Mouse (Mus musculus): Measurements from ENCODE around the gene Vstm4. TPM values are rescaled to one million over a fixed set of nuclear protein-coding genes. Genes with fewer than 3 reads are reported as not detected.

Gene Vstm4
- polyA plus RNA-seq, 1 experiment from 2014 or later = 2.1 TPM

- Histone ChIP-seq H3K27ac (replicated peaks; ENCODE audit: low read depth, low read length) (no peak overlapping the region), H3K27me3 (ENCODE audit: control insufficient read depth, insufficient read depth, low read length) (no peaks in the 10 kb centered on the region), H3K36me3 (ENCODE audit: control insufficient read depth, insufficient read depth, low read length) (no peaks in the 10 kb centered on the region), H3K9ac (ENCODE audit: low read length) (no peak overlapping the region), H3K4me3 (ENCODE audit: low read depth, low read length) (no peak overlapping the region), H3K4me2 (ENCODE audit: low read depth, severe bottlenecking) (no peak overlapping the region), H3K4me1 (ENCODE audit: control insufficient read depth, insufficient read depth, low read length) (no peaks in the 10 kb centered on the region), H3K9me3 (ENCODE audit: control insufficient read depth, low read length) (no peaks in the 10 kb centered on the region)
- DNase-seq (ENCODE audit: low spot score) (no peak), ATAC-seq (ENCODE audit: insufficient number of reproducible peaks, low FRiP score, low TSS enrichment, low read depth) (no peak)
- 84% methylated on average over 3 of the region's 3 CpGs for WGBS
Observed at GRCm38 (mm10) chr14:32903203-32903602, 46.6 kb downstream of the Vstm4 start.

- no peak overlapping the region for H3K27ac ChIP-seq (replicated peaks; ENCODE audit: low read depth, low read length)
- ATAC-seq (ENCODE audit: insufficient number of reproducible peaks, low FRiP score, low TSS enrichment, low read depth) (no peak), DNase-seq (ENCODE audit: low spot score) (no peak)
- no peaks in the 10 kb centered on the region for H3K36me3 ChIP-seq (ENCODE audit: control insufficient read depth, insufficient read depth, low read length)
- 95% methylated on average over 3 of the region's 3 CpGs for WGBS
- no peaks in the 10 kb centered on the region for H3K4me1 ChIP-seq (ENCODE audit: control insufficient read depth, insufficient read depth, low read length)
- no peaks in the 10 kb centered on the region for H3K9me3 ChIP-seq (ENCODE audit: control insufficient read depth, low read length)
- H3K27me3 ChIP-seq (ENCODE audit: control insufficient read depth, insufficient read depth, low read length) = no peaks in the 10 kb centered on the region
- no peak overlapping the region for H3K4me2 ChIP-seq (ENCODE audit: low read depth, severe bottlenecking)
- no peak overlapping the region for H3K9ac ChIP-seq (ENCODE audit: low read length)
- H3K4me3 ChIP-seq (ENCODE audit: low read depth, low read length) = no peak overlapping the region
Observed at GRCm38 (mm10) chr14:32906545-32906944, 50.0 kb downstream of the Vstm4 start.

GRCm38 (mm10) chr14:32909112-32909511, 52.6 kb downstream of the Vstm4 start:
- H3K36me3 ChIP-seq (ENCODE audit: control insufficient read depth, insufficient read depth, low read length) = no peaks in the 10 kb centered on the region
- no peaks in the 10 kb centered on the region for H3K4me1 ChIP-seq (ENCODE audit: control insufficient read depth, insufficient read depth, low read length)
- no peaks in the 10 kb centered on the region for H3K9me3 ChIP-seq (ENCODE audit: control insufficient read depth, low read length)
- no peak overlapping the region for H3K27ac ChIP-seq (replicated peaks; ENCODE audit: low read depth, low read length)
- no peaks in the 10 kb centered on the region for H3K27me3 ChIP-seq (ENCODE audit: control insufficient read depth, insufficient read depth, low read length)
- DNase-seq (ENCODE audit: low spot score) (no peak), ATAC-seq (ENCODE audit: insufficient number of reproducible peaks, low FRiP score, low TSS enrichment, low read depth) (no peak)
- no peak overlapping the region for H3K4me2 ChIP-seq (ENCODE audit: low read depth, severe bottlenecking)
- 90% methylated on average over 6 of the region's 6 CpGs for WGBS
- no peak overlapping the region for H3K9ac ChIP-seq (ENCODE audit: low read length)
- no peak overlapping the region for H3K4me3 ChIP-seq (ENCODE audit: low read depth, low read length)

DNA sequence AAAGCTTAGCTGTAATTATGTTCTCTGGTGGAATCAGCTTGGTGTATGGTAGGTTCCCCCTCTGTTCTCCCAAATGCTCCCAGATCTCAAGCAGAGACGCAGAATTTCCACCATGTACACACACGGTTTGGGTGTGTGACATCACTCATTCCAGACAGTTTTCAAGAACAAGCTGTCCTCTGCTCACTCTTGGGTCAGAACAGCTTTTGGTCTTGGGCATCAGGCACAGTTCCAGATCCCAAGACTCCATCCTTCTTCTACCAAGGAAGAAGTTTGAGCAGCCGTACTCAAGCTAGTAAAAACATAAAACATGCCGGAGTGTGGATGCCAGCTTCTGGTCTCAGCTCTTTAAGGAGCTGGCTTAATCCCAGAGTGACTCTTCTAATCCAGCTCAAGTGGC, 54.6 kb downstream of the Vstm4 start:
- Histone ChIP-seq H3K36me3 (ENCODE audit: control insufficient read depth, insufficient read depth, low read length) (no peaks in the 10 kb centered on the region), H3K4me2 (ENCODE audit: low read depth, severe bottlenecking) (no peak overlapping the region), H3K27ac (replicated peaks; ENCODE audit: low read depth, low read length) (no peak overlapping the region), H3K4me3 (ENCODE audit: low read depth, low read length) (no peak overlapping the region), H3K9ac (ENCODE audit: low read length) (no peak overlapping the region), H3K4me1 (ENCODE audit: control insufficient read depth, insufficient read depth, low read length) (no peaks in the 10 kb centered on the region), H3K9me3 (ENCODE audit: control insufficient read depth, low read length) (no peaks in the 10 kb centered on the region), H3K27me3 (ENCODE audit: control insufficient read depth, insufficient read depth, low read length) (no peaks in the 10 kb centered on the region)
- ATAC-seq (ENCODE audit: insufficient number of reproducible peaks, low FRiP score, low TSS enrichment, low read depth) (no peak), DNase-seq (ENCODE audit: low spot score) (no peak)
- 90% methylated on average over 4 of the region's 4 CpGs for WGBS

DNA sequence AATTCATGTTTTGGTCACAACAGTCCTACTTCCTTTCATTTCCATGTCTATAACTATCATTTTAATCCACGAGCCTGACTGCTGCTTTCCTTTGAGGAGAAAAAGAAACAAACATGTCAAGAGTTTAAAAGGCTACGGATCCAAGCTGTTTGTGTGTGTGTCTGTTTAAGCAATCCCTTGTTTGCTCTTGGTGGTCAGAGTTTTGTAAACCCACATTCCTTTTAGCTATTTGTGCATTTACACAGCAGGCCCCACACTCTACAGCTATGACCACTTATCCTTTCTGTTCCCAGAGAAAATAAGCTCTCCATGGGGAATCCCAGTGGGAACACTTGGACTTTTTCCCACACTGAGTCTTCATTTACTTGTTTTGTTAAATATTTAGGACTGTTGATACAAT, 58.8 kb downstream of the Vstm4 start:
- WGBS = 77% methylated on average over 2 of the region's 2 CpGs
- Histone ChIP-seq H3K27me3 (ENCODE audit: control insufficient read depth, insufficient read depth, low read length) (no peaks in the 10 kb centered on the region), H3K36me3 (ENCODE audit: control insufficient read depth, insufficient read depth, low read length) (no peaks in the 10 kb centered on the region), H3K4me3 (ENCODE audit: low read depth, low read length) (no peak overlapping the region), H3K27ac (replicated peaks; ENCODE audit: low read depth, low read length) (no peak overlapping the region), H3K4me1 (ENCODE audit: control insufficient read depth, insufficient read depth, low read length) (no peaks in the 10 kb centered on the region), H3K4me2 (ENCODE audit: low read depth, severe bottlenecking) (no peak overlapping the region), H3K9me3 (ENCODE audit: control insufficient read depth, low read length) (no peaks in the 10 kb centered on the region), H3K9ac (ENCODE audit: low read length) (no peak overlapping the region)
- no peak for ATAC-seq (ENCODE audit: insufficient number of reproducible peaks, low FRiP score, low TSS enrichment, low read depth)
- DNase-seq (ENCODE audit: low spot score) = no peak

DNA sequence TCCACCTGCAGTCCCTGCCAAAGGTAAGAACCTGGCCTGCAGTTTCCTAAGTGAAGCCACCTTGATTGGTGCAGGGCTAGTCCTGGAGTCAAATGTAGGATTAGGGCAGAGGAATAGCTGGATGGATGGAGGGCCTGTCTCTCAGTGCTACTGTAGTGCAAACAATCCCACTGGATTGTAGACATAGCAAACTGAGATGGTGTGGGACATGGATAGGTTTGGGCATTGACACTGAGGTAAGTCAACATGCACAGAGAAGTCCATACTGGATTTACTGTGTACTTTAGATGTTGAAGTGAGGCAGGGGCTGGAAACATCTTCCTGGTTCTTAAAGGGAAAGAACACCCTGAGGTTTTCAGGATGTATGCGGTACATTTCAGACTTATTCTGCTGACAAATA, 61.4 kb downstream of the Vstm4 start:
- Histone ChIP-seq H3K9me3 (ENCODE audit: control insufficient read depth, low read length) (no peaks in the 10 kb centered on the region), H3K4me2 (ENCODE audit: low read depth, severe bottlenecking) (no peak overlapping the region), H3K36me3 (ENCODE audit: control insufficient read depth, insufficient read depth, low read length) (no peaks in the 10 kb centered on the region), H3K27me3 (ENCODE audit: control insufficient read depth, insufficient read depth, low read length) (no peaks in the 10 kb centered on the region), H3K4me1 (ENCODE audit: control insufficient read depth, insufficient read depth, low read length) (no peaks in the 10 kb centered on the region), H3K9ac (ENCODE audit: low read length) (no peak overlapping the region), H3K27ac (replicated peaks; ENCODE audit: low read depth, low read length) (no peak overlapping the region), H3K4me3 (ENCODE audit: low read depth, low read length) (no peak overlapping the region)
- DNase-seq (ENCODE audit: low spot score) = no peak
- no peak for ATAC-seq (ENCODE audit: insufficient number of reproducible peaks, low FRiP score, low TSS enrichment, low read depth)
- 92% methylated on average over 1 of the region's 1 CpGs for WGBS

DNA sequence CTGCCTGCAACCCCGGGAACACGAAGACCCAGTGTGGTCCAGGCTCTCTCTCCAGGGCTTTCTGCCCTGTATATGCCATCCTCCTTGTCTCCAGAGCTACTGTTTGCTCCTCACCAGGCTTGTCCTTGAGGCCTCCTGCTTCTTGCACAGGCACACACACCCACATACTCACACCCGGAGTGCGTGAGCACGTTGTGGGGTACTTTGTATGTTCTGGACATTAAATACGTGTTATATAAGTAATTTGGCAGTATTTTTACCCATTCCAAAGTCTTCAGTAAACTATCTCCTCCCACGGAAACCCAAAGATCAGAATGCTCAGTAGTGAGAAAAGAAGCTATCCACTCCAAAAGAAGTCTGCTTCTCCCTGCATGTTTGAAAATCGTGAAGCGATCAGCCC, 67.3 kb downstream of the Vstm4 start:
- 83% methylated on average over 9 of the region's 9 CpGs for WGBS

GRCm38 (mm10) chr14:32931709-32932108, 75.2 kb downstream of the Vstm4 start:
- DNase-seq (ENCODE audit: low spot score) (no peak), ATAC-seq (ENCODE audit: insufficient number of reproducible peaks, low FRiP score, low TSS enrichment, low read depth) (no peak)
- 89% methylated on average over 10 of the region's 10 CpGs for WGBS
- Histone ChIP-seq H3K4me2 (ENCODE audit: low read depth, severe bottlenecking) (no peak overlapping the region), H3K27me3 (ENCODE audit: control insufficient read depth, insufficient read depth, low read length) (no peaks in the 10 kb centered on the region), H3K4me1 (ENCODE audit: control insufficient read depth, insufficient read depth, low read length) (no peaks in the 10 kb centered on the region), H3K9ac (ENCODE audit: low read length) (no peak overlapping the region), H3K9me3 (ENCODE audit: control insufficient read depth, low read length) (no peaks in the 10 kb centered on the region), H3K4me3 (ENCODE audit: low read depth, low read length) (no peak overlapping the region), H3K36me3 (ENCODE audit: control insufficient read depth, insufficient read depth, low read length) (no peaks in the 10 kb centered on the region), H3K27ac (replicated peaks; ENCODE audit: low read depth, low read length) (no peak overlapping the region)

More for the DNA sequence above, 67.3 kb downstream of the Vstm4 start:
- no peaks in the 10 kb centered on the region for H3K9me3 ChIP-seq (ENCODE audit: control insufficient read depth, low read length)
- no peak for ATAC-seq (ENCODE audit: insufficient number of reproducible peaks, low FRiP score, low TSS enrichment, low read depth)
- H3K4me1 ChIP-seq (ENCODE audit: control insufficient read depth, insufficient read depth, low read length) = no peaks in the 10 kb centered on the region
- H3K36me3 ChIP-seq (ENCODE audit: control insufficient read depth, insufficient read depth, low read length) = no peaks in the 10 kb centered on the region
- no peak overlapping the region for H3K9ac ChIP-seq (ENCODE audit: low read length)
- H3K27me3 ChIP-seq (ENCODE audit: control insufficient read depth, insufficient read depth, low read length) = no peaks in the 10 kb centered on the region
- no peak overlapping the region for H3K4me3 ChIP-seq (ENCODE audit: low read depth, low read length)
- no peak for DNase-seq (ENCODE audit: low spot score)
- no peak overlapping the region for H3K27ac ChIP-seq (replicated peaks; ENCODE audit: low read depth, low read length)
- no peak overlapping the region for H3K4me2 ChIP-seq (ENCODE audit: low read depth, severe bottlenecking)

GRCm38 (mm10) chr14:32932220-32932619, 75.7 kb downstream of the Vstm4 start:
- H3K9ac ChIP-seq (ENCODE audit: low read length) = no peak overlapping the region
- no peaks in the 10 kb centered on the region for H3K4me1 ChIP-seq (ENCODE audit: control insufficient read depth, insufficient read depth, low read length)
- ATAC-seq (ENCODE audit: insufficient number of reproducible peaks, low FRiP score, low TSS enrichment, low read depth) (no peak), DNase-seq (ENCODE audit: low spot score) (no peak)
- no peaks in the 10 kb centered on the region for H3K27me3 ChIP-seq (ENCODE audit: control insufficient read depth, insufficient read depth, low read length)
- H3K4me2 ChIP-seq (ENCODE audit: low read depth, severe bottlenecking) = no peak overlapping the region
- H3K4me3 ChIP-seq (ENCODE audit: low read depth, low read length) = no peak overlapping the region
- no peak overlapping the region for H3K27ac ChIP-seq (replicated peaks; ENCODE audit: low read depth, low read length)
- no peaks in the 10 kb centered on the region for H3K36me3 ChIP-seq (ENCODE audit: control insufficient read depth, insufficient read depth, low read length)
- no peaks in the 10 kb centered on the region for H3K9me3 ChIP-seq (ENCODE audit: control insufficient read depth, low read length)
- WGBS = 84% methylated on average over 8 of the region's 8 CpGs
